Mouse (Mus musculus) megakaryocyte, embryonic 14.5 days (primary cell): ENCODE measurements around the gene Gid8.

Experiments used
- FLI1 ChIP-seq: IDR thresholded peaks from 2 replicates; pipeline ENCODE4 v1.6.1; 2012; ENCODE audit warnings: low read length, inconsistent platforms, mixed read lengths
- GATA1 ChIP-seq: IDR thresholded peaks from 3 replicates; pipeline ENCODE4 v1.6.1; 2012; ENCODE audit warnings: mixed read lengths, low read length, inconsistent platforms, borderline replicate concordance

- TF ChIP-seq FLI1 (no peak), GATA1 (no peak)
These were observed 25.9 kb upstream of the Gid8 start for GRCm38 (mm10) chr2:180684031-180684430.
